Mouse (Mus musculus) heart, embryonic 14.5 days (tissue): ENCODE data around the gene Gm37240. TPM values are rescaled to one million over a fixed set of nuclear protein-coding genes. Genes with fewer than 3 reads are reported as not detected.

Experiments
- ATAC-seq: fragments of 200-750 bp; cut with Nextera tagmentation; 2 replicates; pipeline ENCODE4 v1.8.0; 2017; ENCODE audit warnings: low read depth, moderate TSS enrichment; ENCODE audit not compliant: insufficient number of reproducible peaks, insufficient read depth, low FRiP score
- H3K27ac ChIP-seq, 2 experiments: fragments of 200-500 bp in 1 of 2; fragments of 300-500 bp in 1 of 2; sonication (generic) in 1 of 2; replicated peaks in 1 of 2; 2 replicates each; pipeline ENCODE4 v1.5.1; 2012 to 2014; ENCODE audit warnings: low read depth in 2 of 2, low read length in 2 of 2, control low read depth in 1 of 2, mild to moderate bottlenecking in 1 of 2, mixed read lengths in 1 of 2; ENCODE audit not compliant: control insufficient read depth in 1 of 2, insufficient read depth in 1 of 2
- H3K27me3 ChIP-seq: fragments of 300-500 bp; sonication (generic); 2 replicates; pipeline ENCODE4 v1.6.1; 2014; ENCODE audit warnings: mild to moderate bottlenecking, low read length, control low read depth; ENCODE audit not compliant: control insufficient read depth, insufficient read depth
- H3K36me3 ChIP-seq: fragments of 300-500 bp; sonication (generic); 2 replicates; pipeline ENCODE4 v1.6.1; 2014; ENCODE audit warnings: mild to moderate bottlenecking, control low read depth, low read length, mixed read lengths; ENCODE audit not compliant: control insufficient read depth, insufficient read depth
- H3K4me1 ChIP-seq, 2 experiments: fragments of 200-500 bp in 1 of 2; fragments of 300-500 bp in 1 of 2; sonication (generic) in 1 of 2; 2 replicates each; pipeline ENCODE4 v1.6.1; 2012 to 2014; ENCODE audit warnings: low read length in 2 of 2, control low read depth in 1 of 2, mixed read lengths in 1 of 2; ENCODE audit not compliant: control insufficient read depth in 2 of 2, insufficient read depth in 2 of 2
- H3K4me2 ChIP-seq: fragments of 300-500 bp; sonication (generic); 2 replicates; pipeline ENCODE4 v1.6.1; 2014; ENCODE audit warnings: mild to moderate bottlenecking, low read length
- H3K4me3 ChIP-seq, 2 experiments: fragments of 200-500 bp in 1 of 2; fragments of 300-500 bp in 1 of 2; sonication (generic) in 1 of 2; 2 replicates each; pipeline ENCODE4 v1.5.1; 2012 to 2014; ENCODE audit warnings: low read length in 2 of 2, mild to moderate bottlenecking in 2 of 2, control low read depth in 1 of 2, low read depth in 1 of 2, moderate library complexity in 1 of 2; ENCODE audit not compliant: control insufficient read depth in 1 of 2, insufficient read depth in 1 of 2
- H3K9ac ChIP-seq: fragments of 300-500 bp; sonication (generic); 2 replicates; pipeline ENCODE4 v1.6.1; 2014; ENCODE audit warnings: mild to moderate bottlenecking, low read length
- H3K9me3 ChIP-seq: fragments of 300-500 bp; sonication (generic); 2 replicates; pipeline ENCODE4 v1.6.1; 2016; ENCODE audit warnings: low read length, control low read depth; ENCODE audit not compliant: control insufficient read depth
- WGBS: fragments of 180-500 bp; shearing (Covaris S2); extraction: QIAGEN DNeasy Blood & Tissue Kit; methylation state at CpG from one replicate; pipeline ENCODE4 v1.1.7; 2014; 5-methylcytosine and 5-hydroxymethylcytosine counted together
- polyA plus RNA-seq: library from polyadenylated mRNA; unstranded; fragments of >200 nt; fragmentation: Nextera tagmentation; extraction: Ambion mirVana; gene quantifications from 2 replicates; pipeline ENCODE4 v1.2.1, GENCODE M21; 2014

Gene Gm37240
- polyA plus RNA-seq, 1 experiment from 2014 or later = 12.3 TPM

GRCm38 (mm10) chr3:85197148-85197547 is 690.2 kb downstream of the Gm37240 start:
- Histone ChIP-seq H3K27ac (no peak overlapping the region), H3K4me3 (no peak overlapping the region), H3K9ac (no peak overlapping the region), H3K27me3 (no peaks in the 10 kb centered on the region), H3K4me2 (no peak overlapping the region), H3K4me1 (peaks cover 0 to 4% of the 10 kb centered on the region in 2 experiments; a peak in 2 of 4 replicates), H3K36me3 (no peaks in the 10 kb centered on the region), H3K9me3 (no peaks in the 10 kb centered on the region)
- 59% methylated on average over 6 of the region's 6 CpGs for WGBS
- no peak for ATAC-seq

GRCm38 (mm10) chr3:85196591-85196990 is 690.7 kb downstream of the Gm37240 start:
- WGBS = 91% methylated on average over 4 of the region's 4 CpGs

GRCm38 (mm10) chr3:85195068-85195481 is 692.2 kb downstream of the Gm37240 start:
- Histone ChIP-seq H3K4me2 (peak overlapping the region; percentile 48), H3K27me3 (no peaks in the 10 kb centered on the region), H3K9ac (peak overlapping the region; percentile 32; the same call in 1 of the 2 replicates), H3K4me1 (peaks cover 0 to 4% of the 10 kb centered on the region in 2 experiments; a peak in 2 of 4 replicates), H3K4me3 (peak overlapping the region; percentile 14 to 28; a peak in 3 of 4 replicates), H3K9me3 (no peaks in the 10 kb centered on the region), H3K36me3 (no peaks in the 10 kb centered on the region), H3K27ac (peak overlapping the region in 1 of 2 experiments; percentile 26; a peak in 1 of 4 replicates)
- ATAC-seq = no peak
- 34% methylated on average over 8 of the region's 8 CpGs for WGBS

More at GRCm38 (mm10) chr3:85196591-85196990, 690.7 kb downstream of the Gm37240 start:
- Histone ChIP-seq H3K36me3 (no peaks in the 10 kb centered on the region), H3K9me3 (no peaks in the 10 kb centered on the region), H3K4me1 (peaks cover 0 to 4% of the 10 kb centered on the region in 2 experiments; a peak in 2 of 4 replicates), H3K27me3 (no peaks in the 10 kb centered on the region), H3K27ac (no peak overlapping the region), H3K4me2 (no peak overlapping the region), H3K9ac (no peak overlapping the region), H3K4me3 (no peak overlapping the region)
- ATAC-seq = no peak

- Histone ChIP-seq H3K9me3 (no peaks in the 10 kb centered on the region), H3K4me2 (no peak overlapping the region), H3K27me3 (no peaks in the 10 kb centered on the region), H3K4me1 (peaks cover 18 to 22% of the 10 kb centered on the region in 2 experiments), H3K9ac (no peak overlapping the region), H3K4me3 (no peak overlapping the region), H3K27ac (no peak overlapping the region), H3K36me3 (no peaks in the 10 kb centered on the region)
- WGBS = 73% methylated on average over 8 of the region's 8 CpGs
- ATAC-seq = no peak
These were observed 697.5 kb downstream of the Gm37240 start for GRCm38 (mm10) chr3:85189791-85190190.

GRCm38 (mm10) chr3:85188364-85188763 is 699.0 kb downstream of the Gm37240 start:
- no peak for ATAC-seq
- H3K4me3 ChIP-seq = no peak overlapping the region
- peaks cover 18 to 22% of the 10 kb centered on the region in 2 experiments for H3K4me1 ChIP-seq
- no peak overlapping the region for H3K9ac ChIP-seq
- no peak overlapping the region for H3K4me2 ChIP-seq
- H3K27me3 ChIP-seq = no peaks in the 10 kb centered on the region
- H3K9me3 ChIP-seq = no peaks in the 10 kb centered on the region
- no peak overlapping the region for H3K27ac ChIP-seq
- 48% methylated on average over 5 of the region's 5 CpGs for WGBS
- H3K36me3 ChIP-seq = no peaks in the 10 kb centered on the region

GRCm38 (mm10) chr3:85186661-85187076 is 700.6 kb downstream of the Gm37240 start:
- Histone ChIP-seq H3K4me3 (peak overlapping the region; percentile 17 to 22), H3K9me3 (no peaks in the 10 kb centered on the region), H3K4me1 (peaks cover 18 to 22% of the 10 kb centered on the region in 2 experiments), H3K9ac (peak overlapping the region; percentile 60), H3K27me3 (no peaks in the 10 kb centered on the region), H3K4me2 (peak overlapping the region; percentile 62), H3K36me3 (no peaks in the 10 kb centered on the region), H3K27ac (no peak overlapping the region)
- no peak for ATAC-seq
- WGBS = 19% methylated on average over 19 of the region's 19 CpGs

- no peaks in the 10 kb centered on the region for H3K9me3 ChIP-seq
- no peak overlapping the region; the same call in 1 of the 2 replicates for H3K4me2 ChIP-seq
- H3K27me3 ChIP-seq = no peaks in the 10 kb centered on the region
- H3K4me3 ChIP-seq = no peak overlapping the region
- ATAC-seq = no peak
- peaks cover 18 to 22% of the 10 kb centered on the region in 2 experiments for H3K4me1 ChIP-seq
- H3K36me3 ChIP-seq = no peaks in the 10 kb centered on the region
- H3K9ac ChIP-seq = no peak overlapping the region
- WGBS = 15% methylated on average over 12 of the region's 12 CpGs
- H3K27ac ChIP-seq = no peak overlapping the region; a peak in 1 of 4 replicates
These were observed 701.5 kb downstream of the Gm37240 start for GRCm38 (mm10) chr3:85185827-85186226.

- no peak for ATAC-seq
- Histone ChIP-seq H3K9me3 (no peaks in the 10 kb centered on the region), H3K27me3 (no peaks in the 10 kb centered on the region), H3K9ac (no peak overlapping the region), H3K27ac (no peak overlapping the region), H3K36me3 (no peaks in the 10 kb centered on the region), H3K4me2 (no peak overlapping the region), H3K4me1 (peaks cover 18 to 22% of the 10 kb centered on the region in 2 experiments), H3K4me3 (no peak overlapping the region)
- WGBS = 54% methylated on average over 11 of the region's 11 CpGs
These were observed 702.4 kb downstream of the Gm37240 start for GRCm38 (mm10) chr3:85184916-85185315.
